Mouse (Mus musculus): Measurements from ENCODE around the gene Hcar2. TPM values are rescaled to one million over a fixed set of nuclear protein-coding genes. Genes with fewer than 3 reads are reported as not detected.
A peak's percentile ranks its signal among the peaks of the same experiment; 100 is the strongest.

Gene Hcar2
- total and polyA plus RNA-seq, 3 experiments: 0.29 to 1.8 TPM; not detected in 1

- no peak for TF ChIP-seq POLR2A (IDR thresholded peaks at IDR 0.05; ENCODE audit: insufficient read depth, low read depth, low read length)
- no peak for TF ChIP-seq CTCF (IDR thresholded peaks at IDR 0.05)
- no peak for TF ChIP-seq EP300 (IDR thresholded peaks at IDR 0.05; ENCODE audit: insufficient read depth, low read depth, low read length)
- no peak overlapping the region for H3K9ac ChIP-seq (ENCODE audit: low read depth, low read length)
- DNase-seq: no peak
- WGBS: 80% methylated on average over 3 of the region's 3 CpGs
- H3K27me3 ChIP-seq (ENCODE audit: control insufficient read depth, insufficient read depth, low read length): no peaks in the 10 kb centered on the region
- intact Hi-C loops (cut with DNase I): no loop called here
- no peaks in the 10 kb centered on the region for H3K4me1 ChIP-seq (ENCODE audit: control insufficient read depth, insufficient read depth, low read length)
- no peaks in the 10 kb centered on the region for H3K79me2 ChIP-seq (replicated peaks; ENCODE audit: control insufficient read depth, insufficient read depth, low read length)
- no peaks in the 10 kb centered on the region for H3K36me3 ChIP-seq (ENCODE audit: control insufficient read depth, insufficient read depth, low read length)
- no peak overlapping the region for H3K27ac ChIP-seq
- H3K4me3 ChIP-seq: no peak overlapping the region
Measured at GRCm38 (mm10) chr5:123842935-123843282, 22.4 kb downstream of the Hcar2 start.

- Histone ChIP-seq H3K36me3 (ENCODE audit: control insufficient read depth, insufficient read depth, low read length) (no peaks in the 10 kb centered on the region), H3K27ac (no peak overlapping the region), H3K79me2 (replicated peaks; ENCODE audit: control insufficient read depth, insufficient read depth, low read length) (no peaks in the 10 kb centered on the region), H3K4me1 (ENCODE audit: control insufficient read depth, insufficient read depth, low read length) (no peaks in the 10 kb centered on the region), H3K27me3 (ENCODE audit: control insufficient read depth, insufficient read depth, low read length) (no peaks in the 10 kb centered on the region), H3K4me3 (no peak overlapping the region), H3K9ac (ENCODE audit: low read depth, low read length) (no peak overlapping the region)
- WGBS: 60% methylated on average over 11 of the region's 11 CpGs
- intact Hi-C loops (cut with DNase I): no loop called here
- DNase-seq: no peak
- TF ChIP-seq POLR2A (IDR thresholded peaks at IDR 0.05; ENCODE audit: insufficient read depth, low read depth, low read length) (no peak), EP300 (IDR thresholded peaks at IDR 0.05; ENCODE audit: insufficient read depth, low read depth, low read length) (no peak), CTCF (IDR thresholded peaks at IDR 0.05) (no peak)
Measured at GRCm38 (mm10) chr5:123842221-123842934, 22.9 kb downstream of the Hcar2 start.

GRCm38 (mm10) chr5:123837371-123837770 lies 27.9 kb downstream of the Hcar2 start:
- Histone ChIP-seq H3K4me1 (ENCODE audit: control insufficient read depth, insufficient read depth, low read length) (no peaks in the 10 kb centered on the region), H3K9ac (ENCODE audit: low read depth, low read length) (no peak overlapping the region), H3K4me3 (no peak overlapping the region), H3K36me3 (ENCODE audit: control insufficient read depth, insufficient read depth, low read length) (no peaks in the 10 kb centered on the region), H3K27me3 (ENCODE audit: control insufficient read depth, insufficient read depth, low read length) (no peaks in the 10 kb centered on the region), H3K27ac (no peak overlapping the region), H3K79me2 (replicated peaks; ENCODE audit: control insufficient read depth, insufficient read depth, low read length) (no peaks in the 10 kb centered on the region)
- DNase-seq: no peak
- 41% methylated on average over 4 of the region's 4 CpGs for WGBS
- TF ChIP-seq CTCF (IDR thresholded peaks at IDR 0.05) (no peak), POLR2A (IDR thresholded peaks at IDR 0.05; ENCODE audit: insufficient read depth, low read depth, low read length) (no peak), EP300 (IDR thresholded peaks at IDR 0.05; ENCODE audit: insufficient read depth, low read depth, low read length) (no peak)
- intact Hi-C loops (cut with DNase I): no loop called here

- TF ChIP-seq CTCF (IDR thresholded peaks at IDR 0.05) (no peak), EP300 (IDR thresholded peaks at IDR 0.05; ENCODE audit: insufficient read depth, low read depth, low read length) (no peak), POLR2A (IDR thresholded peaks at IDR 0.05; ENCODE audit: insufficient read depth, low read depth, low read length) (no peak)
- intact Hi-C loops (cut with DNase I): no loop called here
- Histone ChIP-seq H3K9ac (ENCODE audit: low read depth, low read length) (no peak overlapping the region), H3K36me3 (ENCODE audit: control insufficient read depth, insufficient read depth, low read length) (no peaks in the 10 kb centered on the region), H3K4me3 (no peak overlapping the region), H3K27me3 (ENCODE audit: control insufficient read depth, insufficient read depth, low read length) (no peaks in the 10 kb centered on the region), H3K27ac (no peak overlapping the region), H3K4me1 (ENCODE audit: control insufficient read depth, insufficient read depth, low read length) (no peaks in the 10 kb centered on the region), H3K79me2 (replicated peaks; ENCODE audit: control insufficient read depth, insufficient read depth, low read length) (no peaks in the 10 kb centered on the region)
- WGBS: 89% methylated on average over 3 of the region's 3 CpGs
- no peak for DNase-seq
Measured at GRCm38 (mm10) chr5:123834836-123835235, 30.5 kb downstream of the Hcar2 start.

GRCm38 (mm10) chr5:123832309-123832708 lies 33.0 kb downstream of the Hcar2 start:
- Histone ChIP-seq H3K79me2 (replicated peaks; ENCODE audit: control insufficient read depth, insufficient read depth, low read length) (no peaks in the 10 kb centered on the region), H3K36me3 (ENCODE audit: control insufficient read depth, insufficient read depth, low read length) (no peaks in the 10 kb centered on the region), H3K27ac (no peak overlapping the region), H3K4me1 (ENCODE audit: control insufficient read depth, insufficient read depth, low read length) (no peaks in the 10 kb centered on the region), H3K9ac (ENCODE audit: low read depth, low read length) (no peak overlapping the region), H3K27me3 (ENCODE audit: control insufficient read depth, insufficient read depth, low read length) (no peaks in the 10 kb centered on the region), H3K4me3 (no peak overlapping the region)
- DNase-seq: no peak
- TF ChIP-seq CTCF (IDR thresholded peaks at IDR 0.05): no peak
- no peak for TF ChIP-seq EP300 (IDR thresholded peaks at IDR 0.05; ENCODE audit: insufficient read depth, low read depth, low read length)
- TF ChIP-seq POLR2A (IDR thresholded peaks at IDR 0.05; ENCODE audit: insufficient read depth, low read depth, low read length): no peak
- 82% methylated on average over 7 of the region's 7 CpGs for WGBS
- intact Hi-C loops (cut with DNase I): no loop called here

GRCm38 (mm10) chr5:123827659-123828091 lies 37.6 kb downstream of the Hcar2 start:
- 34% methylated on average over 6 of the region's 6 CpGs for WGBS
- Histone ChIP-seq H3K4me1 (ENCODE audit: control insufficient read depth, insufficient read depth, low read length) (no peaks in the 10 kb centered on the region), H3K9ac (ENCODE audit: low read depth, low read length) (no peak overlapping the region), H3K4me3 (no peak overlapping the region), H3K79me2 (replicated peaks; ENCODE audit: control insufficient read depth, insufficient read depth, low read length) (no peaks in the 10 kb centered on the region), H3K36me3 (ENCODE audit: control insufficient read depth, insufficient read depth, low read length) (no peaks in the 10 kb centered on the region), H3K27me3 (ENCODE audit: control insufficient read depth, insufficient read depth, low read length) (no peaks in the 10 kb centered on the region), H3K27ac (no peak overlapping the region)
- peak; percentile 21 to 28 for DNase-seq
- intact Hi-C loops (cut with DNase I): loop anchor here (10.0 kb wide), 1 partner anchor 167 kb away; no protein-coding TSS in a partner anchor
- TF ChIP-seq POLR2A (IDR thresholded peaks at IDR 0.05; ENCODE audit: insufficient read depth, low read depth, low read length) (no peak), CTCF (IDR thresholded peaks at IDR 0.05) (peak; percentile 62), EP300 (IDR thresholded peaks at IDR 0.05; ENCODE audit: insufficient read depth, low read depth, low read length) (no peak)

Data from heart, adult 2 months (tissue).